Mouse (Mus musculus) cerebellum, adult (tissue): ENCODE data around the gene Auts2.

Experiments used
- ATAC-seq: cut with Nextera tagmentation; 2 replicates; pipeline ENCODE4 v1.9.2; 2017; ENCODE audit warnings: mild to moderate bottlenecking, moderate library complexity, mixed read lengths; ENCODE audit not compliant: insufficient number of reproducible peaks, low FRiP score, low TSS enrichment

Auts2 gene

GRCm38 (mm10) chr5:131463402-131463801 lies 1079.7 kb downstream of the Auts2 start:
- ATAC-seq = no peak

GRCm38 (mm10) chr5:131459951-131460350 lies 1083.2 kb downstream of the Auts2 start:
- no peak for ATAC-seq

GRCm38 (mm10) chr5:131459549-131459948 lies 1083.6 kb downstream of the Auts2 start:
- no peak for ATAC-seq

GRCm38 (mm10) chr5:131458700-131459099 lies 1084.4 kb downstream of the Auts2 start:
- no peak for ATAC-seq

- ATAC-seq = no peak
These were observed 1085.1 kb downstream of the Auts2 start for GRCm38 (mm10) chr5:131457999-131458398.

- no peak for ATAC-seq
These were observed 1093.8 kb downstream of the Auts2 start for GRCm38 (mm10) chr5:131449181-131449868.

- no peak for ATAC-seq
These were observed 1107.8 kb downstream of the Auts2 start for GRCm38 (mm10) chr5:131435239-131435876.

GRCm38 (mm10) chr5:131433291-131433690 lies 1109.9 kb downstream of the Auts2 start:
- ATAC-seq = no peak

GRCm38 (mm10) chr5:131431896-131432295 lies 1111.2 kb downstream of the Auts2 start:
- ATAC-seq = no peak

- ATAC-seq = peak; percentile 58; the same call in 1 of the 2 replicates
These were observed 1113.0 kb downstream of the Auts2 start for GRCm38 (mm10) chr5:131430109-131430508.

- no peak for ATAC-seq
These were observed 1113.6 kb downstream of the Auts2 start for GRCm38 (mm10) chr5:131429563-131429962.

GRCm38 (mm10) chr5:131427734-131428413 lies 1115.3 kb downstream of the Auts2 start:
- 0 out of 2 replicates have a peak, but pooled peaks have one; percentile 15 for ATAC-seq

- ATAC-seq = no peak
These were observed 1120.4 kb downstream of the Auts2 start for GRCm38 (mm10) chr5:131422737-131423136.

- no peak for ATAC-seq
These were observed 1122.7 kb downstream of the Auts2 start for GRCm38 (mm10) chr5:131420406-131420805.

GRCm38 (mm10) chr5:131415902-131416545 lies 1127.1 kb downstream of the Auts2 start:
- ATAC-seq = no peak

GRCm38 (mm10) chr5:131398250-131398649 lies 1144.9 kb downstream of the Auts2 start:
- no peak for ATAC-seq

GRCm38 (mm10) chr5:131395756-131396155 lies 1147.4 kb downstream of the Auts2 start:
- 0 out of 2 replicates have a peak, but pooled peaks have one; percentile 26 for ATAC-seq
